10 mouse cellular contexts compared by ENCODE assay signal in genomic region chr10:127209928-127210570, GRCm38 (mm10). TPM values are rescaled to one million over a fixed set of nuclear protein-coding genes. Genes with fewer than 3 reads are reported as not detected.
A peak's percentile ranks its signal among the peaks of the same experiment; 100 is the strongest.
DNase-seq lines count a peak whose midpoint lies in the region; ATAC-seq and TF ChIP-seq lines count a peak whose summit lies in the region.
"Had no signal": no experiment of that assay in that cellular context is flagged by ENCODE, and none has a peak within 500 bp of the region (broad histone marks: within the 10 kb centered on the region; RNA-seq: fewer than 3 reads in every experiment).

No protein-coding gene starts in this region.

- ATAC-seq in heart, embryonic 13.5 days (ENCODE audit: extremely low read depth, insufficient number of reproducible peaks, low FRiP score, low TSS enrichment) = no peak
- no peak for ATAC-seq in forebrain, embryonic 15.5 days (replicated peaks)
- ATAC-seq in liver, postnatal 0 days = no peak
- ATAC-seq in monocyte, adult 5-6 weeks (replicated peaks; ENCODE audit: insufficient number of reproducible peaks, low FRiP score, low TSS enrichment, poor library complexity, severe bottlenecking) = no peak

- intact Hi-C loops in heart, postnatal 14 days (cut with DNase I) = no loop called here

- no peaks in the 10 kb centered on the region for H3K9me3 ChIP-seq in heart, embryonic 13.5 days
- no peaks in the 10 kb centered on the region for H3K9me3 ChIP-seq in ES-Bruce4 (replicated peaks; ENCODE audit: control insufficient read depth, insufficient read depth, low read length, poor library complexity, severe bottlenecking)
- no peaks in the 10 kb centered on the region for H3K9me3 ChIP-seq in forebrain, embryonic 15.5 days
- H3K9me3 ChIP-seq in liver, postnatal 0 days (ENCODE audit: low read length) = no peaks in the 10 kb centered on the region

- no peak for TF ChIP-seq CTCF in ES-Bruce4 (IDR thresholded peaks at IDR 0.05; ENCODE audit: low read depth, low read length)
- TF ChIP-seq CTCF in liver, postnatal 0 days (IDR thresholded peaks at IDR 0.05; ENCODE audit: low read depth) = no peak

- no peaks in the 10 kb centered on the region; the same call in 1 of the 2 replicates for H3K27me3 ChIP-seq in heart, embryonic 13.5 days (replicated peaks)
- no peaks in the 10 kb centered on the region for H3K27me3 ChIP-seq in ES-Bruce4 (ENCODE audit: control insufficient read depth, insufficient read depth, low read length, poor library complexity, severe bottlenecking)
- H3K27me3 ChIP-seq in forebrain, embryonic 15.5 days = no peaks in the 10 kb centered on the region
- H3K27me3 ChIP-seq in liver, postnatal 0 days (ENCODE audit: insufficient read depth, low read length) = no peaks in the 10 kb centered on the region

- peaks cover 25% of the 10 kb centered on the region for H3K4me1 ChIP-seq in heart, embryonic 13.5 days
- peaks cover 6% of the 10 kb centered on the region for H3K4me1 ChIP-seq in ES-Bruce4 (ENCODE audit: control insufficient read depth, insufficient read depth, low read length)
- H3K4me1 ChIP-seq in forebrain, embryonic 15.5 days = peaks cover 19% of the 10 kb centered on the region
- H3K4me1 ChIP-seq in liver, postnatal 0 days (ENCODE audit: insufficient read depth) = peaks cover 17% of the 10 kb centered on the region

- no peak for TF ChIP-seq POLR2A in ES-Bruce4 (IDR thresholded peaks at IDR 0.05; ENCODE audit: insufficient read depth, low read length)

- H3K4me2 ChIP-seq in heart, embryonic 13.5 days = peak overlapping the region; percentile 84
- peak overlapping the region; percentile 89 for H3K4me2 ChIP-seq in forebrain, embryonic 15.5 days (replicated peaks)
- H3K4me2 ChIP-seq in liver, postnatal 0 days (ENCODE audit: low read depth, low read length) = peak overlapping the region; percentile 86

- H3K4me3 ChIP-seq in heart, embryonic 13.5 days = peak overlapping the region; percentile 96
- peak overlapping the region; percentile 82 for H3K4me3 ChIP-seq in ES-Bruce4 (ENCODE audit: low read depth, low read length)
- H3K4me3 ChIP-seq in forebrain, embryonic 15.5 days = peak overlapping the region; percentile 76
- H3K4me3 ChIP-seq in liver, postnatal 0 days (ENCODE audit: low read depth, low read length) = peak overlapping the region; percentile 86

- peaks cover 37% of the 10 kb centered on the region for H3K36me3 ChIP-seq in heart, embryonic 13.5 days
- H3K36me3 ChIP-seq in ES-Bruce4 (ENCODE audit: control insufficient read depth, insufficient read depth, low read length, poor library complexity, severe bottlenecking) = peaks cover 16% of the 10 kb centered on the region
- H3K36me3 ChIP-seq in forebrain, embryonic 15.5 days = peaks cover 26% of the 10 kb centered on the region
- peaks cover 27% of the 10 kb centered on the region for H3K36me3 ChIP-seq in liver, postnatal 0 days (replicated peaks; ENCODE audit: insufficient read depth, low read length)

- 71% methylated on average over 13 of the region's 13 CpGs for WGBS in heart, embryonic 13.5 days
- WGBS in forebrain, embryonic 15.5 days = 88% methylated on average over 13 of the region's 13 CpGs
- WGBS in liver, postnatal 0 days (ENCODE audit: insufficient replicate concordance) = 65% methylated on average over 13 of the region's 13 CpGs

- no peak for DNase-seq in heart, postnatal 14 days
- DNase-seq in liver, postnatal 0 days = no peak
- DNase-seq in thymus, adult 18-20 months = no peak
- DNase-seq in frontal cortex, postnatal 25 days (ENCODE audit: low spot score in 2 of 2) = no peak
- DNase-seq: cerebellum, postnatal 36 days; right cerebral cortex, postnatal 25 days had no signal

- H3K9ac ChIP-seq in heart, embryonic 13.5 days = peak overlapping the region; percentile 93
- peak overlapping the region; percentile 82 for H3K9ac ChIP-seq in ES-Bruce4 (ENCODE audit: low read depth, poor library complexity, severe bottlenecking)
- H3K9ac ChIP-seq in forebrain, embryonic 15.5 days (replicated peaks) = no peak overlapping the region
- peak overlapping the region; percentile 87 for H3K9ac ChIP-seq in liver, postnatal 0 days (replicated peaks)

- H3K27ac ChIP-seq in heart, embryonic 13.5 days (replicated peaks) = 0 out of 2 replicates have a peak overlapping the region, but pooled peaks have one; percentile 21
- H3K27ac ChIP-seq in ES-Bruce4 (ENCODE audit: insufficient read depth, low read length) = no peak overlapping the region
- H3K27ac ChIP-seq in forebrain, embryonic 15.5 days (replicated peaks) = no peak overlapping the region
- peak overlapping the region; percentile 76 for H3K27ac ChIP-seq in liver, postnatal 0 days (ENCODE audit: low read depth)

- TF ChIP-seq EP300 in ES-Bruce4 (IDR thresholded peaks at IDR 0.05; ENCODE audit: insufficient read depth, low read depth, low read length) = no peak
- no peak for TF ChIP-seq EP300 in liver, postnatal 0 days (IDR thresholded peaks at IDR 0.05; ENCODE audit: low read depth)

RNA-seq across cellular contexts. Expression of gene Pip4k2c, which starts 1.3 kb away (rescaled TPM):
- 23.2 and 23.8 TPM in 2 replicates for polyA plus RNA-seq in heart, embryonic 13.5 days (2015; fragmentation: Nextera tagmentation; extraction: Ambion mirVana)
- 10 to 100 TPM; 22.8 to 23.1 TPM for total RNA-seq in heart, postnatal 14 days (2021)
- polyA plus RNA-seq in ES-Bruce4 (2011; ENCODE audit: insufficient read depth, insufficient read length, low read depth, missing spikeins) = 36.7 and 39.2 TPM in 2 replicates
- polyA plus RNA-seq in forebrain, embryonic 15.5 days (2015; fragmentation: Nextera tagmentation; extraction: Ambion mirVana) = 24.9 and 26.1 TPM in 2 replicates
- polyA plus RNA-seq in liver, postnatal 0 days (2015; fragmentation: Nextera tagmentation; extraction: Ambion mirVana) = 14.7 and 17.7 TPM in 2 replicates
- 15.7 to 32.0 TPM (median 21.5 TPM) in 3 replicates for total RNA-seq in monocyte, adult 5-6 weeks (2017)

RNA-seq across cellular contexts. Expression of gene Dtx3, which starts 14.5 kb away (rescaled TPM):
- 65.2 and 67.7 TPM in 2 replicates for polyA plus RNA-seq in heart, embryonic 13.5 days (2015; fragmentation: Nextera tagmentation; extraction: Ambion mirVana)
- 10 to 100 TPM; 36.1 to 43.4 TPM for total RNA-seq in heart, postnatal 14 days (2021)
- 49.8 and 50.8 TPM in 2 replicates for polyA plus RNA-seq in ES-Bruce4 (2011; ENCODE audit: insufficient read depth, insufficient read length, low read depth, missing spikeins)
- 211 and 222 TPM in 2 replicates for polyA plus RNA-seq in forebrain, embryonic 15.5 days (2015; fragmentation: Nextera tagmentation; extraction: Ambion mirVana)
- 8.8 and 8.9 TPM in 2 replicates for polyA plus RNA-seq in liver, postnatal 0 days (2015; fragmentation: Nextera tagmentation; extraction: Ambion mirVana)
- 3.8 to 17.3 TPM (median 8.8 TPM) in 3 replicates for total RNA-seq in monocyte, adult 5-6 weeks (2017)

RNA-seq across cellular contexts. Expression of gene Arhgef25, which starts 20.2 kb away (rescaled TPM):
- 21.4 and 21.6 TPM in 2 replicates for polyA plus RNA-seq in heart, embryonic 13.5 days (2015; fragmentation: Nextera tagmentation; extraction: Ambion mirVana)
- 10 to 100 TPM; 17.0 to 17.9 TPM for total RNA-seq in heart, postnatal 14 days (2021)
- polyA plus RNA-seq in ES-Bruce4 (2011; ENCODE audit: insufficient read depth, insufficient read length, low read depth, missing spikeins) = 50.9 and 54.3 TPM in 2 replicates
- polyA plus RNA-seq in forebrain, embryonic 15.5 days (2015; fragmentation: Nextera tagmentation; extraction: Ambion mirVana) = 31.4 and 32.3 TPM in 2 replicates
- polyA plus RNA-seq in liver, postnatal 0 days (2015; fragmentation: Nextera tagmentation; extraction: Ambion mirVana) = 1.9 and 2.6 TPM in 2 replicates
- 1.9 TPM in 1 of 3 replicates, not detected in the others for total RNA-seq in monocyte, adult 5-6 weeks (2017)

RNA-seq across cellular contexts. Expression of gene Slc26a10, which starts 29.6 kb away (rescaled TPM):
- 18.0 and 21.5 TPM in 2 replicates for polyA plus RNA-seq in heart, embryonic 13.5 days (2015; fragmentation: Nextera tagmentation; extraction: Ambion mirVana)
- 10 to 100 TPM; 45.5 to 66.9 TPM for total RNA-seq in heart, postnatal 14 days (2021)
- polyA plus RNA-seq in ES-Bruce4 (2011; ENCODE audit: insufficient read depth, insufficient read length, low read depth, missing spikeins) = 24.6 and 35.2 TPM in 2 replicates
- polyA plus RNA-seq in forebrain, embryonic 15.5 days (2015; fragmentation: Nextera tagmentation; extraction: Ambion mirVana) = 1.4 and 2.1 TPM in 2 replicates
- 2.0 TPM in 2 replicates for polyA plus RNA-seq in liver, postnatal 0 days (2015; fragmentation: Nextera tagmentation; extraction: Ambion mirVana)
- 3.2 to 4.2 TPM (median 3.5 TPM) in 3 replicates for total RNA-seq in monocyte, adult 5-6 weeks (2017)

RNA-seq across cellular contexts. Expression of gene B4galnt1, which starts 45.0 kb away (rescaled TPM):
- 1.2 and 1.7 TPM in 2 replicates for polyA plus RNA-seq in heart, embryonic 13.5 days (2015; fragmentation: Nextera tagmentation; extraction: Ambion mirVana)
- total RNA-seq in heart, postnatal 14 days (2021) = 1 to 10 TPM; 2.9 to 3.8 TPM
- polyA plus RNA-seq in ES-Bruce4 (2011; ENCODE audit: insufficient read depth, insufficient read length, low read depth, missing spikeins) = 7.7 and 9.5 TPM in 2 replicates
- 35.1 and 36.7 TPM in 2 replicates for polyA plus RNA-seq in forebrain, embryonic 15.5 days (2015; fragmentation: Nextera tagmentation; extraction: Ambion mirVana)
- 27.2 and 32.2 TPM in 2 replicates for polyA plus RNA-seq in liver, postnatal 0 days (2015; fragmentation: Nextera tagmentation; extraction: Ambion mirVana)
- total RNA-seq in monocyte, adult 5-6 weeks (2017) = 166 to 275 TPM (median 211 TPM) in 3 replicates

Comparison
In these comparisons a context has a peak if more than half of its experiments do, and no peak if none do; other contexts are left out.
1. H3K27ac ChIP-seq: peak in heart, embryonic 13.5 days (single experiment) and liver, postnatal 0 days (single experiment); none in ES-Bruce4 (single experiment) and forebrain, embryonic 15.5 days (single experiment).
2. Peak in every context shown above with its lines, with median percentiles within 50 percentile points of each other: H3K4me2 ChIP-seq and H3K4me3 ChIP-seq.